Mouse (Mus musculus): ENCODE results near the gene Sgsm1. TPM values are rescaled to one million over a fixed set of nuclear protein-coding genes. Genes with fewer than 3 reads are reported as not detected.

Gene Sgsm1
- total RNA-seq, 2 experiments from 2014 or later = 0.75 to 1.3 TPM

GRCm38 (mm10) chr5:113323784-113324638 is 13.4 kb upstream of the Sgsm1 start:
- peak in 1 of 2 experiments; percentile 61 for DNase-seq (ENCODE audit: low spot score in 2 of 2)

- DNase-seq (ENCODE audit: low spot score in 2 of 2) = peak; percentile 68 to 74
Measured at GRCm38 (mm10) chr5:113313998-113314397, 3.4 kb upstream of the Sgsm1 start.

- DNase-seq (ENCODE audit: low spot score in 2 of 2) = no peak
Measured at GRCm38 (mm10) chr5:113309491-113310376, 852 bp downstream of the Sgsm1 start.

GRCm38 (mm10) chr5:113306750-113307477 is 3.7 kb downstream of the Sgsm1 start:
- no peak for DNase-seq (ENCODE audit: low spot score in 2 of 2)

- DNase-seq (ENCODE audit: low spot score in 2 of 2) = no peak
Measured at GRCm38 (mm10) chr5:113304527-113304926, 6.1 kb downstream of the Sgsm1 start.

GRCm38 (mm10) chr5:113301841-113302240 is 8.7 kb downstream of the Sgsm1 start:
- DNase-seq (ENCODE audit: low spot score in 2 of 2) = no peak

GRCm38 (mm10) chr5:113300148-113300889 is 10.3 kb downstream of the Sgsm1 start:
- no peak for DNase-seq (ENCODE audit: low spot score in 2 of 2)

- DNase-seq (ENCODE audit: low spot score in 2 of 2) = no peak
Measured at GRCm38 (mm10) chr5:113299433-113299832, 11.2 kb downstream of the Sgsm1 start.

GRCm38 (mm10) chr5:113298826-113299225 is 11.8 kb downstream of the Sgsm1 start:
- no peak for DNase-seq (ENCODE audit: low spot score in 2 of 2)

GRCm38 (mm10) chr5:113298040-113298439 is 12.5 kb downstream of the Sgsm1 start:
- DNase-seq (ENCODE audit: low spot score in 2 of 2) = no peak

GRCm38 (mm10) chr5:113295791-113296190 is 14.8 kb downstream of the Sgsm1 start:
- no peak for DNase-seq (ENCODE audit: low spot score in 2 of 2)

- no peak for DNase-seq (ENCODE audit: low spot score in 2 of 2)
Measured at GRCm38 (mm10) chr5:113294575-113294974, 16.0 kb downstream of the Sgsm1 start.

GRCm38 (mm10) chr5:113293446-113293845 is 17.1 kb downstream of the Sgsm1 start:
- DNase-seq (ENCODE audit: low spot score in 2 of 2) = no peak

- DNase-seq (ENCODE audit: low spot score in 2 of 2) = no peak
Measured at GRCm38 (mm10) chr5:113292832-113293231, 17.8 kb downstream of the Sgsm1 start.

GRCm38 (mm10) chr5:113292179-113292578 is 18.4 kb downstream of the Sgsm1 start:
- DNase-seq (ENCODE audit: low spot score in 2 of 2) = peak in 1 of 2 experiments; percentile 52

- no peak for DNase-seq (ENCODE audit: low spot score in 2 of 2)
Measured at GRCm38 (mm10) chr5:113291125-113291524, 19.5 kb downstream of the Sgsm1 start.

- no peak for DNase-seq (ENCODE audit: low spot score in 2 of 2)
Measured at GRCm38 (mm10) chr5:113290149-113290548, 20.4 kb downstream of the Sgsm1 start.

- DNase-seq (ENCODE audit: low spot score in 2 of 2) = no peak
Measured at GRCm38 (mm10) chr5:113288490-113288889, 22.1 kb downstream of the Sgsm1 start.

- DNase-seq (ENCODE audit: low spot score in 2 of 2) = no peak
Measured at GRCm38 (mm10) chr5:113287762-113288161, 22.8 kb downstream of the Sgsm1 start.
